Mouse (Mus musculus) heart, embryonic 13.5 days (tissue): ENCODE measurements around the gene Smtnl1. TPM values are rescaled to one million over a fixed set of nuclear protein-coding genes. Genes with fewer than 3 reads are reported as not detected.

Experiments used
- ATAC-seq: fragments of 200-750 bp; cut with Nextera tagmentation; 2 replicates; pipeline ENCODE4 v1.8.0; 2017; ENCODE audit warnings: moderate TSS enrichment; ENCODE audit not compliant: insufficient number of reproducible peaks, low FRiP score, low TSS enrichment; ENCODE audit errors: extremely low read depth
- H3K27ac ChIP-seq: fragments of 300-500 bp; sonication (generic); replicated peaks from 2 replicates; pipeline ENCODE4 v1.5.1; 2015; ENCODE audit warnings: moderate library complexity, mild to moderate bottlenecking, inconsistent platforms
- H3K27me3 ChIP-seq: fragments of 300-500 bp; sonication (generic); replicated peaks from 2 replicates; pipeline ENCODE4 v1.6.1; 2015; ENCODE audit warnings: mild to moderate bottlenecking, inconsistent platforms
- H3K36me3 ChIP-seq: fragments of 300-500 bp; sonication (generic); 2 replicates; pipeline ENCODE4 v1.6.1; 2015; ENCODE audit warnings: mild to moderate bottlenecking, inconsistent platforms
- H3K4me1 ChIP-seq: fragments of 300-500 bp; sonication (generic); 2 replicates; pipeline ENCODE4 v1.6.1; 2015; ENCODE audit warnings: inconsistent platforms
- H3K4me2 ChIP-seq: fragments of 300-500 bp; sonication (generic); 2 replicates; pipeline ENCODE4 v1.6.1; 2015; ENCODE audit warnings: inconsistent platforms, mild to moderate bottlenecking, moderate library complexity
- H3K4me3 ChIP-seq: fragments of 300-500 bp; sonication (generic); 2 replicates; pipeline ENCODE4 v1.5.1; 2015; ENCODE audit warnings: moderate library complexity, mild to moderate bottlenecking, inconsistent platforms
- H3K9ac ChIP-seq: fragments of 300-500 bp; sonication (generic); 2 replicates; pipeline ENCODE4 v1.6.1; 2015; ENCODE audit warnings: inconsistent platforms, mild to moderate bottlenecking, moderate library complexity
- H3K9me3 ChIP-seq: fragments of 300-500 bp; sonication (generic); 2 replicates; pipeline ENCODE4 v1.6.1; 2016; ENCODE audit warnings: inconsistent platforms
- WGBS: fragments of 180-500 bp; shearing (Covaris S2); methylation state at CpG from one replicate; pipeline ENCODE4 v1.1.7; 2015; ENCODE audit warnings: mixed read lengths; 5-methylcytosine and 5-hydroxymethylcytosine counted together
- polyA plus RNA-seq: library from polyadenylated mRNA; unstranded; fragments of >200 nt; fragmentation: Nextera tagmentation; extraction: Ambion mirVana; gene quantifications from 2 replicates; pipeline ENCODE4 v1.2.1, GENCODE M21; 2015

The Smtnl1 gene
- polyA plus RNA-seq, 1 experiment from 2014 or later = 0.24 TPM

- H3K36me3 ChIP-seq = peaks cover 89% of the 10 kb centered on the region
- ATAC-seq = no peak; the same call in 1 of the 2 replicates
- H3K4me1 ChIP-seq = peaks cover 36% of the 10 kb centered on the region
- H3K27me3 ChIP-seq = no peaks in the 10 kb centered on the region
- H3K9me3 ChIP-seq = no peaks in the 10 kb centered on the region
- H3K4me3 ChIP-seq = no peak overlapping the region
- peak overlapping the region; percentile 17 for H3K9ac ChIP-seq
- H3K4me2 ChIP-seq = peak overlapping the region; percentile 58
- 30% methylated on average over 23 of the region's 23 CpGs for WGBS
- H3K27ac ChIP-seq = no peak overlapping the region
Measured at GRCm38 (mm10) chr2:84851130-84852040, 28.9 kb upstream of the Smtnl1 start.

- peak overlapping the region; percentile 58 for H3K4me2 ChIP-seq
- H3K9me3 ChIP-seq = no peaks in the 10 kb centered on the region
- H3K9ac ChIP-seq = peak overlapping the region; percentile 17
- no peaks in the 10 kb centered on the region for H3K27me3 ChIP-seq
- peaks cover 40% of the 10 kb centered on the region for H3K4me1 ChIP-seq
- no peak overlapping the region for H3K27ac ChIP-seq
- no peak overlapping the region for H3K4me3 ChIP-seq
- 57% methylated on average over 7 of the region's 7 CpGs for WGBS
- peaks cover 91% of the 10 kb centered on the region for H3K36me3 ChIP-seq
- ATAC-seq = no peak
Measured at GRCm38 (mm10) chr2:84850407-84851129, 28.1 kb upstream of the Smtnl1 start.

DNA sequence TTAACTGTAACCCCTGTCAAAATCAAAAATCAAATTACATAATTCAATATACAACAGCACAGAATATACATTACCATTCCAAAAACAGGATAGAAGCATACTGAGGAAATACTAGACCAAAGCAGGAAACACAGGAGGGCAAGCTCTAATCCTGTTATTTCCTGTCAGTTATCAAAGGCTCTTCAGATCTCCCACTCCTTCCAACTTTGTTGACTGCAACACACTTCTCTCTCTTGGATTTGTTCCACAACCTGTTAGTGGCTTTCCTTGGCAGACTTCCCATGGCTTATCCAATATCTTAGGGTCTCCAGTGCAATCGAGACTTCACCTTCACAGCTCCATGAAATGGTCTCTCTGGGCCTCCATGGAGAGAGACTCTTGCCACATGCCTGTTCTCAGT lies 22.8 kb upstream of the Smtnl1 start:
- no peak overlapping the region for H3K4me2 ChIP-seq
- 0 out of 2 replicates have a peak overlapping the region, but pooled peaks have one; percentile 14 for H3K9ac ChIP-seq
- H3K4me1 ChIP-seq = peaks cover 73% of the 10 kb centered on the region
- H3K9me3 ChIP-seq = no peaks in the 10 kb centered on the region
- no peak for ATAC-seq
- WGBS = 13% methylated on average over 1 of the region's 1 CpGs
- peaks cover 53% of the 10 kb centered on the region for H3K36me3 ChIP-seq
- H3K27ac ChIP-seq = peak overlapping the region; percentile 42; the same call in 1 of the 2 replicates
- H3K4me3 ChIP-seq = no peak overlapping the region
- H3K27me3 ChIP-seq = no peaks in the 10 kb centered on the region

- no peaks in the 10 kb centered on the region for H3K27me3 ChIP-seq
- 69% methylated on average over 6 of the region's 6 CpGs for WGBS
- peak overlapping the region; percentile 32; the same call in 1 of the 2 replicates for H3K4me2 ChIP-seq
- H3K4me1 ChIP-seq = peaks cover 64% of the 10 kb centered on the region
- H3K36me3 ChIP-seq = peaks cover 37% of the 10 kb centered on the region
- ATAC-seq = no peak
- H3K4me3 ChIP-seq = no peak overlapping the region
- H3K9me3 ChIP-seq = no peaks in the 10 kb centered on the region
- no peak overlapping the region for H3K9ac ChIP-seq
- H3K27ac ChIP-seq = no peak overlapping the region
Measured at GRCm38 (mm10) chr2:84843654-84844053, 21.2 kb upstream of the Smtnl1 start.

GRCm38 (mm10) chr2:84841905-84842304 lies 19.5 kb upstream of the Smtnl1 start:
- peaks cover 20% of the 10 kb centered on the region for H3K36me3 ChIP-seq
- H3K4me2 ChIP-seq = peak overlapping the region; percentile 79
- peak overlapping the region; percentile 25; the same call in 1 of the 2 replicates for H3K27ac ChIP-seq
- peak overlapping the region; percentile 89 for H3K9ac ChIP-seq
- peaks cover 15% of the 10 kb centered on the region; the same call in 1 of the 2 replicates for H3K27me3 ChIP-seq
- no peak for ATAC-seq
- H3K4me3 ChIP-seq = peak overlapping the region; percentile 74
- no peaks in the 10 kb centered on the region for H3K9me3 ChIP-seq
- peaks cover 67% of the 10 kb centered on the region for H3K4me1 ChIP-seq

DNA sequence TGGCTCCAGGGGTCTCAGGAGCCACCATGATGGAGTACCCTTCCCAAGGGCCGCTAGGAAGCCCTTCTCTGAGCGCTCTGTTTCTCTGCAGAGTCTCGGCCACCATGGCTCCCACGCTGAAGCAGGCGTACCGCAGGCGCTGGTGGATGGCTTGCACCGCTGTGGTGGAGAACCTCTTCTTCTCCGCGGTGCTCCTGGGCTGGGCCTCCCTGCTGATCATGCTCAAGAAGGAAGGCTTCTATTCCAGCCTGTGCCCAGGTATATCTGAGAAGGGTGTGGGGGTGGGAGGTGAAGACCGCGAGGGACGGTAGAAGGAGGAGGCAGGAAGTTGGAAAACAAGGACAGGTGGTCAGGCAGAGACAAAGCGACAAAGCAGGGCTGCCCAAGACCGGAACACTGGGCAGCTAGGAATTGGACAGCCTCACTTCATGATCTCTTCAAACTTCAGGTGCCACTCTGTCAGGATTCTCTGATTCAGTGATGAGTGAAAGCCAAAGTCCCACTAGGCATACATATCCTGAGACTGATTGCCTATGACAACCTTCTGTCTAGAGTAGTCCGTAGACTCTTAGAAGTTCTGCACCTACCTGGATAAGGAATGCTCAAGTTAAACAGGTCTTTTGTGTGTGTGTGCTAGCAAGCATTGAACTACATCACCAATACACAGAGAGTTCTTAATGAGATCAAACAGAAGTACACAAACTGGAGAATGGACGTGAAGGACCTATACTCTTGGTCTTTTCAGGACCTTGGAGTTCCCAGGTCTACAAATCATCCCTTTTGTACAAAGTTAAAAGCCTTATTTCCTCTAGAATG lies 18.5 kb upstream of the Smtnl1 start:
- Histone ChIP-seq H3K36me3 (peaks cover 11% of the 10 kb centered on the region; the same call in 1 of the 2 replicates), H3K4me2 (peak overlapping the region; percentile 79), H3K4me1 (peaks cover 66% of the 10 kb centered on the region), H3K9me3 (no peaks in the 10 kb centered on the region), H3K4me3 (peak overlapping the region; percentile 74), H3K9ac (peak overlapping the region; percentile 89), H3K27ac (peak overlapping the region; percentile 94), H3K27me3 (peaks cover 21% of the 10 kb centered on the region; the same call in 1 of the 2 replicates)
- 5% methylated on average over 17 of the region's 17 CpGs for WGBS
- no peak for ATAC-seq

DNA sequence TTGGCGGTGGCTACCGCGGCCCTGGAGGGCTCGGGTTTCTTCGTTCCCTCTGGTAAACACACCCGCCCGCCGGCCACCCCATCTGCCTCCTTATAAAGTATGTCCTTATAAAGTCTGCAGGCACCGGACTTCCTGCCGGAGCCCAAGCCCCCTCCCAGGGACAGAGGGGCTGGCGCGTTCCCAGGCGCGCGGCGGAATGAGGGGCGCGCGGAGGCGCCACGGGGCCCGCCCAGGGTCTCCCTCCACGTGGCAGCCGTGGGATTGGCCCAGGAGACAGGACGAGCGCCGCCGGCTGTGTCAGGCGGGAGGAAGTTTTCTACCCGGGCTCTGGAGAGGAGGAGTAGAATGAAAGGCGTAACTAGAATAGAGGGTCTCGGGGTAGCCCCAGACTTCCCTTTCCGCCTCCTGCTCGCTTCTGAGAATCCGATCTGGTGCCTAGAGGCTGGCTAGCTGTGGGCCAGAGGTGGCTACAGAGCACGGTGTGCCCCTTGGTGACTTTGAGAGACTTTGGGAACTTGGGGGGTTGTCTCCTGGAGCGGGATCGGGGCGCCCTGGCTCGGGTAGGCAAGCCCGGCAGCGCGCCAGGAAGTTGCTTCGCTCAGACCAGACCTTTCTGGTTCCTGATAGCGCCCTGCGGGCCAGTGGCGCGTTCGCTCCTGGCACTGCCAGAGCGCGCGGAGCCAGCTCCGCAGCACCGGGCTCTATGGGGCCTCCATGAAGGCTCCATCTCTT lies 17.7 kb upstream of the Smtnl1 start:
- Histone ChIP-seq H3K36me3 (0 out of 2 replicates have a peak, but pooled peaks cover 4% of the 10 kb centered on the region), H3K27ac (peak overlapping the region; percentile 94), H3K9me3 (no peaks in the 10 kb centered on the region), H3K9ac (peak overlapping the region; percentile 89), H3K4me3 (peak overlapping the region; percentile 74), H3K4me2 (peak overlapping the region; percentile 79), H3K4me1 (peaks cover 58% of the 10 kb centered on the region), H3K27me3 (peaks cover 26% of the 10 kb centered on the region; the same call in 1 of the 2 replicates)
- WGBS = under 1% methylated on average over 54 of the region's 54 CpGs
- peak; percentile 70 for ATAC-seq

- H3K4me3 ChIP-seq = peak overlapping the region; percentile 74
Measured at GRCm38 (mm10) chr2:84838993-84839980, 16.8 kb upstream of the Smtnl1 start.

GRCm38 (mm10) chr2:84838593-84838949 lies 16.1 kb upstream of the Smtnl1 start, which contains the start of gene Slc43a1:
Gene Slc43a1 (plus strand): TSS chr2:84838850.
- 22% methylated on average over 10 of the region's 10 CpGs for WGBS
- ATAC-seq = no peak
- peak within 1 kb of the TSS; percentile 94 for H3K27ac ChIP-seq
- H3K9me3 ChIP-seq = no peaks in the 10 kb centered on the region
- H3K4me3 ChIP-seq = peak within 1 kb of the TSS; percentile 74
- peak within 1 kb of the TSS; percentile 89 for H3K9ac ChIP-seq
- peak within 1 kb of the TSS; percentile 79 for H3K4me2 ChIP-seq
- H3K36me3 ChIP-seq = no peaks in the 10 kb centered on the region
- peaks cover 26% of the 10 kb centered on the region; the same call in 1 of the 2 replicates for H3K27me3 ChIP-seq
- peaks cover 43% of the 10 kb centered on the region for H3K4me1 ChIP-seq

More at GRCm38 (mm10) chr2:84838993-84839980, 16.8 kb upstream of the Smtnl1 start:
- H3K9ac ChIP-seq = peak overlapping the region; percentile 89
- 0 out of 2 replicates have a peak, but pooled peaks have one; percentile 15 for ATAC-seq
- H3K27me3 ChIP-seq = peaks cover 26% of the 10 kb centered on the region; the same call in 1 of the 2 replicates
- H3K4me2 ChIP-seq = peak overlapping the region; percentile 79
- no peaks in the 10 kb centered on the region for H3K36me3 ChIP-seq
- under 1% methylated on average over 47 of the region's 47 CpGs for WGBS
- H3K9me3 ChIP-seq = no peaks in the 10 kb centered on the region
- peaks cover 49% of the 10 kb centered on the region for H3K4me1 ChIP-seq
- H3K27ac ChIP-seq = peak overlapping the region; percentile 94
